9 mouse cellular contexts compared by ENCODE assay signal in genomic region chr10:40529617-40530016, GRCm38 (mm10). TPM values are rescaled to one million over a fixed set of nuclear protein-coding genes. Genes with fewer than 3 reads are reported as not detected.
DNase-seq lines count a peak whose midpoint lies in the region; ATAC-seq and TF ChIP-seq lines count a peak whose summit lies in the region.
"Had no signal": no experiment of that assay in that cellular context is flagged by ENCODE, and none has a peak within 500 bp of the region (broad histone marks: within the 10 kb centered on the region; RNA-seq: fewer than 3 reads in every experiment).

No protein-coding gene starts in this region.

- no peak overlapping the region for H3K4me3 ChIP-seq in kidney, adult 2 months (ENCODE audit: insufficient read depth, low read depth, low read length)
- no peak overlapping the region for H3K4me3 ChIP-seq in kidney, embryonic 14.5 days (ENCODE audit: low read length)
- no peak overlapping the region for H3K4me3 ChIP-seq in E14TG2a.4 (replicated peaks; ENCODE audit: low read length)
- H3K4me3 ChIP-seq: heart, embryonic 13.5 days; myocyte had no signal

- 58% methylated on average over 6 of the region's 6 CpGs for whole genome bisulfite sequencing in kidney, adult 2 months
- 72% methylated on average over 6 of the region's 6 CpGs for WGBS in kidney, embryonic 14.5 days

- H3K4me1 ChIP-seq in kidney, adult 2 months (ENCODE audit: control insufficient read depth, insufficient read depth, low read length) = no peaks in the 10 kb centered on the region; the same call in 1 of the 2 replicates
- 0 out of 2 replicates have a peak, but pooled peaks cover 1% of the 10 kb centered on the region for H3K4me1 ChIP-seq in kidney, embryonic 14.5 days (ENCODE audit: control insufficient read depth, insufficient read depth, low read length)
- 0 out of 2 replicates have a peak, but pooled peaks cover 3% of the 10 kb centered on the region for H3K4me1 ChIP-seq in E14TG2a.4 (replicated peaks; ENCODE audit: low read depth, low read length)

- peak; percentile 72 for TF ChIP-seq CTCF in kidney, adult 2 months (conservative IDR thresholded peaks at IDR 0.05; ENCODE audit: insufficient read depth, insufficient read length, low read depth, low read length)
- peak; percentile 67 for TF ChIP-seq CTCF in E14TG2a.4 (conservative IDR thresholded peaks at IDR 0.05; ENCODE audit: low read length)

- no peak for ATAC-seq in kidney, embryonic 14.5 days (ENCODE audit: low FRiP score, low TSS enrichment)
- ATAC-seq in activated CD4-positive, CD25-positive, alpha-beta regulatory T cell, adult 4 months = peak; percentile 50
- peak; percentile 64 for ATAC-seq in inflammation-experienced regulatory T-cells, adult 6 months

- TF ChIP-seq POLR2A in kidney, adult 2 months (IDR thresholded peaks at IDR 0.05; ENCODE audit: low read depth, low read length) = no peak

- peak; percentile 80 for DNase-seq in kidney, adult 2 months
- DNase-seq in lung, postnatal 36 days = peak; percentile 84
- peak; percentile 49 to 72 for DNase-seq in thymus, postnatal 10 days (ENCODE audit: low spot score in 2 of 2)

- H3K36me3 ChIP-seq in kidney, adult 2 months (ENCODE audit: control insufficient read depth, insufficient read depth, low read length) = no peaks in the 10 kb centered on the region
- H3K36me3 ChIP-seq in kidney, embryonic 14.5 days (ENCODE audit: control insufficient read depth, insufficient read depth, low read length) = no peaks in the 10 kb centered on the region
- no peaks in the 10 kb centered on the region for H3K36me3 ChIP-seq in E14TG2a.4 (ENCODE audit: insufficient read depth, low read length)
- H3K36me3 ChIP-seq: heart, embryonic 13.5 days had no signal

- no peaks in the 10 kb centered on the region for H3K27me3 ChIP-seq in kidney, adult 2 months (replicated peaks; ENCODE audit: control insufficient read depth, insufficient read depth, low read length)
- H3K27me3 ChIP-seq in kidney, embryonic 14.5 days (ENCODE audit: control insufficient read depth, insufficient read depth, low read length) = no peaks in the 10 kb centered on the region
- H3K27me3 ChIP-seq in E14TG2a.4 (ENCODE audit: insufficient read depth, low read length) = 0 out of 2 replicates have a peak, but pooled peaks cover 3% of the 10 kb centered on the region
- H3K27me3 ChIP-seq: heart, embryonic 13.5 days had no signal

- no peak overlapping the region for H3K4me2 ChIP-seq in kidney, embryonic 14.5 days (replicated peaks; ENCODE audit: low read depth, low read length)
- H3K4me2 ChIP-seq: heart, embryonic 13.5 days had no signal

- H3K9me3 ChIP-seq in kidney, embryonic 14.5 days (ENCODE audit: control insufficient read depth, low read length) = 0 out of 2 replicates have a peak, but pooled peaks cover 3% of the 10 kb centered on the region
- peaks cover 29% of the 10 kb centered on the region for H3K9me3 ChIP-seq in E14TG2a.4 (ENCODE audit: low read length)

- no peak overlapping the region for H3K27ac ChIP-seq in kidney, adult 2 months (ENCODE audit: insufficient read depth, low read depth, low read length)
- H3K27ac ChIP-seq in kidney, embryonic 14.5 days (ENCODE audit: low read depth, low read length) = no peak overlapping the region
- H3K27ac ChIP-seq: heart, embryonic 13.5 days had no signal

- H3K9ac ChIP-seq in kidney, embryonic 14.5 days (ENCODE audit: low read depth, low read length) = no peak overlapping the region
- H3K9ac ChIP-seq: heart, embryonic 13.5 days had no signal

RNA-seq across cellular contexts. Expression of gene Slc22a16, which starts 40.5 kb away (rescaled TPM):
- 0.11 TPM in 1 of 2 replicates, not detected in the other for polyA plus RNA-seq in kidney, adult 2 months (2012; rRNA removed)
- not detected in 2 replicates for polyA plus RNA-seq in kidney, embryonic 14.5 days (2014; fragmentation: Nextera tagmentation; extraction: Ambion mirVana)
- not detected for polyA plus RNA-seq in activated CD4-positive, CD25-positive, alpha-beta regulatory T cell, adult 4 months (2017; shearing (Covaris generic))
- not detected for polyA plus RNA-seq in inflammation-experienced regulatory T-cells, adult 6 months (2017; shearing (Covaris generic))
- polyA plus RNA-seq: heart, embryonic 13.5 days; myocyte had no signal
